Mouse (Mus musculus): ENCODE results near the gene Slc12a9.

GRCm38 (mm10) chr5:137318570-137318969, 14.8 kb downstream of the Slc12a9 start:
- no peak for TF ChIP-seq CTCF (IDR thresholded peaks at IDR 0.05; ENCODE audit: low read depth, low read length)
- no peak for TF ChIP-seq GATA1 (IDR thresholded peaks at IDR 0.05; ENCODE audit: borderline replicate concordance, low read length)
- no peak for TF ChIP-seq POLR2AphosphoS5 (IDR thresholded peaks at IDR 0.05; ENCODE audit: insufficient replicate concordance, low read depth, low read length)
- TF ChIP-seq TAL1 (conservative IDR thresholded peaks at IDR 0.05; ENCODE audit: low read depth, low read length), result no peak
- no peak for TF ChIP-seq GATA2 (IDR thresholded peaks at IDR 0.05; ENCODE audit: borderline replicate concordance, low read depth, low read length)

All from G1E (cell line).